Mouse (Mus musculus): ENCODE measurements around the gene Ttn.
A peak's percentile ranks its signal among the peaks of the same experiment; 100 is the strongest.

Gene Ttn

DNA sequence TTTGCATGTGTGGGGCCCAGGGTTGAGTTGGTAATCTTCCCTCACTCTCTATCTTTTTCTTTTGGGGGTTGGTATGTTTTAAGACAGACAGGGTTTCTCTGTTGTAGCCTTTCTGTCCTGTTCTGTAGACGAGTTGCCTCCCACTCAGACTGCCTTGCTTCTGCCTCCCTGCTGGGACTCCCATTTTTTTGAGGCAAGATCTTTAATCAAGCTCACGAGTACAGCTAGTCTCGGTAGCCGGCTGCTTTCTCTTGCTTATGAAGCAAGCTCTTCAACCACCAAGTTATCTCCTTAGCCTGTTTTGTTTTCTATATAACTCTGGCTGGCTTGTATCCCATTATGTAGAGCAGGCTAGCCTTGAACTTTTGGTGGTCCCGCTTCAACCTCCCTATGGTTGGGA lies 288.6 kb downstream of the Ttn start:
- DNase-seq = no peak

DNA sequence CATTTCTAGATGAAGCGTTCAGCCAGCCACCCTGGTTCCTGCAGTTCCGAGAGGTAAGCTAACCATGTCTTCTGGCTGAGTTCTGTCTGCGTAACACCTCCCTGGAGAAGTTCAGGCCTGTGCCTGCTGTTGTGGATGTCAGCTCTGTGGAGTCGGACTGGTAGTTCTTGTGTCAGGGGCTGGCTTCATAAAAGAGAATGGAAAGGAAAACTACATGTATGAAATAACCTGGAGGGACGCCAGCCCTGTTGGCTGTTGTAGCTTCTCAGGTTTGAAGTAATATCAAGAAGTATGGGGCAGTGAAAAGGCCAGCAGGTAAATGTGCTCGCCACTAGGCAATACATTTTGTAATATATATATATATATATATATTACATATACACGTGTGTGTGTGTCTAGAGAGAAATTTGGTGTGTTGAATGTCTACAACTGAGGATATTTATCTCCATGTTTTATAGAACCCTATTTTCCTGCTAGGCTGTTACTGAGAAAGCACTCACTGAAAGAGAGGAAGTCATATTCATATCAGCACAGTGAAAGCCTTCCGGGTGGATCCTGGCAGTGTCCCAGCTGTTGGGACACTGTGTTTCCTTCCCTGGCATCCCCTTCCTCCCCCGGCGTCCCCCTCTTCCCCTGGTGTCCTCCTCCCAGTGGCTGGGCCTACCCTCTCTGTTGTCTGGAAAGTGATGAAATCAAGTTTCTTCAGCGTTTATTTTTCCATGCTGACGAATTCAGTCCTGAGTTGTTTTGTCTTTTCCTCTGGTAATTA lies 291.7 kb downstream of the Ttn start:
- DNase-seq = no peak

GRCm38 (mm10) chr2:76688162-76688561 lies 294.2 kb downstream of the Ttn start:
- no peak for DNase-seq

DNA sequence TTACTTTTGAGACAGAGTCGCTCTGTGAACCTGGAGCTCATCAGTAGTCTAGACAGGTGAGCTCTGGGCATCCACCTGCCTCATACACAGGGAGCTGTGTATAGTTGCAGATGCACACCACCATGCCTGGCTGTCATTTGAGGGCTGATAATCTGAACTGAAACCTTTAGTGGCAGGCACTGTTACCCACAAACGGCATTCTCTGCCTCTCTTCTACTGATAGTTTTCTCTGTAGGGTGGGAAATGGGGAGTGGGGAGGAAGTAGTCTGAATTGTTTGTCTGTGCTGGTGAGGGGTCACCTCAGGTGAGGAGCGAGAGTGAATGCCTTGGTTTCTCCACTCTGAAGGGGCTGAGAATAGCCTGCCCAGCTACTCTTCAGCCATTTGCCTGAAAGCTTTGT lies 294.7 kb downstream of the Ttn start:
- no peak for DNase-seq

GRCm38 (mm10) chr2:76686986-76687385 lies 295.4 kb downstream of the Ttn start:
- no peak for DNase-seq

DNA sequence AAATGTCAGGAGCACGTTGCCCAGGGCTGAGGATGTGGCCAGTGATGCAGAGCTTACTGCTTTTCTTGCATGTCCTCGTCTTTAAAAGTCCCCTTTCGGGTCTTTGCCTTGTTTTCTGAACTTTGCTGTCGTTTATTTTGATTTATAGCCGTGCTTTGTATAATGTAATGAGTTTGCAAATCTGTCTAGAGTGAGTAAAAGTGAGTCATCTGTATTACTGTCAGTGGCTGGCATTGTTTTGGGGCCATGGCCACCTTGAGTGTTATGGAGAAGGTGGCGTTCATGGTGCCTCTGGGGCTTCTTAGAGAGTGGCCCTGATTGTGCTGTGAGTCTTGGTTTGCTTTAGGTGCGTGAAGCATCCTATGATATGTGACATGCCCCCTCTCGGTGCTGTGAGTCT lies 300.0 kb downstream of the Ttn start:
- no peak for DNase-seq

DNA sequence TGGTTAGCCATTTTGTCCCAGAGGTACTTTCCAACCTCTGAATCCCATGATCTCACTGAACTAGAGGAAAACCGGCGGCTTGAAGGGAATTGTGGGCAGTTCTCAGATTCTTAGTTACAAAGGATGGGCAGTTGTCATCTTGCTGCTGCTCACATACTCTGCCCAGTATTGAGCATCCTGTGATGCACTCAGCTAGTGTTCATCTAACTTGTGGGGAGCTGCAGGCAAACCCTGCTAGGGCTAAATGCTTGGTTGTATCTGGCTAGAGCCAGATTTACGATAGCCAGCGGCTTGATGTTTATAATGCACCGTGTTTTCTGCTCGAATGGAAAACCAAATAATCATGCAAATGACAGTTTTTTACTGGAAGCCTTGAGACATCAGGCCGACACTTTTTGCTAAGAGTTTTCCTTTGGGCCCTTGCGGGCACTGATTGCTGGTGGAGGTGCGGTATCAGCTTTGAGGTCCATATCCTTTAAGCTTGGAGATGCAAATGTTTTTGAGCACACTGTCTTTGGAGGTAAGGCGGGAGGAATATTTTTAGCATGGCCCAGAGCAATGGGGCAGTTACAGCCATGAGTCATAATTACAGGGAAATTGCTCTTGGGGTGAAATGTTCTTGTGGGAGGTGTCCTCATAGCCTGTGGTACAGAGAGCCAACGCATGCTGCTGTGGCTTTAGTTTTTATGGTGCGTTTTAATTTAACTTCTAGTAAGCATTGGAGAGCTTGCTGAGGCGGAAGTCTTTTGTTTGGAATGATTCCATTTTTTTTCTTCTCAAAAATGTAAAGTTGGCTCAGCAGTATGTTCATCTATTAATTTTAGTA lies 305.7 kb downstream of the Ttn start:
- peak; percentile 20 for DNase-seq

- peak; percentile 10 for DNase-seq
These were observed 306.4 kb downstream of the Ttn start for GRCm38 (mm10) chr2:76675949-76676348.

GRCm38 (mm10) chr2:76675451-76675850 lies 306.9 kb downstream of the Ttn start:
- DNase-seq = peak; percentile 67

- DNase-seq = peak; percentile 91
These were observed 307.5 kb downstream of the Ttn start, which contains the start of gene Plekha3 for GRCm38 (mm10) chr2:76674725-76675427. TSS of gene Plekha3 (plus strand) at chr2:76675281.

DNA sequence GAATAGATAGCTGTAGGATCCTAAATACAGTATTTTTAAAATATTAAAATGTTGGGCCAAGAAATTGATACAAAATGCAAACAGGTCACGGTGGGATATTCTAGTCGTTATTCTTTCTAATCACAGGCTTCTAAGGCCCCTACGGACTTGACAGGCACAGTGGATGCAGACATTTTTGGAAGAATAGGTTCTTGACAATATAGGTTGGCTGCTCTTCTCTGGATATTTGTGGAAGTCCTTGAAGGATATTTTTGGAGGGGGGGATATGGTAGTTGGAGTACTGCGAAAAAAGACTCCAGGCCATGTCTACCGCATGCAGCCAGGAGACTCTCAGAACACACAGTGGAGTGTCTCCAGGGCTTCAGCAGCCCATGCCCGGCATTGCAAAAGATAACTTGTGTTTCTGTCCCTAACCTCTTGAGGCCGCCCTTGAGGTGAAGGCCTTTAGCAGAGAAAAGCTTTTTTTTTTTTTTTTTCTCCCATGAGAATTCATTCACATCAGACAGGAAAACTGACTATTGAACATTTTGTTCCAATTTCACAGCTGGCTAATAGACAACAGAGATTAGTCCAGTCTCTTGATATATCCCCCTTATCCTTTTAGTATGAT lies 308.8 kb downstream of the Ttn start:
- peak; percentile 68 for DNase-seq

GRCm38 (mm10) chr2:76672966-76673392 lies 309.4 kb downstream of the Ttn start, which contains the start of gene Fkbp7:
TSS of gene Fkbp7 (minus strand) at chr2:76673116.
- DNase-seq = peak; percentile 94

DNA sequence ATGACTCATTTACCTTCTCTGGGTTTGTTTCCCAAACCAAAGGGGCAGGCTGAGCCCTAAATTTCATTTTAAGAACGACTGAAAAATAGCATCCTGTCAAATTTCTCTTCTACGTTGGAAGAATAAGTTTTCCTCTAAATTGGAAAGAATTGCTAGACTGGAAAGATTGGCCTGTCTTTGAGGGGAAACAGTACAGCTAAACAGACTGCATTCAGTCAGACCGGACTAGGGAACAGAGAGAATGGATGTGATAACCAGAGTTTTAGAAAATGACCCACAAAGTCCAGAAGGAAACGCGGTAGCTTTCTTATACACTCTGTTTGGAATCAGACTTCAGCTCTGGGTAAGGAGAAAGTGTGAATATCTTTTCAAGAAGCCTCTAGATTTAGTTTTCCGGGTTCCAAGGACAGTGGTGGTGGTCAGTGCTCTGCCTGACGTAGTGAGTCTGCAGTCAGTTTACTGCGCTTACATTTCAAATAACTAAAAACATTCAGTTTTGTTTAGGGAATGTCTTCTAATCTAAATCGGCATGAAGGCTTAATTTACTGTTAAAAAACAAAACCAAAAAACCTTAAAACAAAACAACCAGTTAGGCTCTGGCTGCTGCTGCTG lies 310.1 kb downstream of the Ttn start:
- DNase-seq = peak; percentile 11

- no peak for DNase-seq
These were observed 310.7 kb downstream of the Ttn start for GRCm38 (mm10) chr2:76671641-76672040.

DNA sequence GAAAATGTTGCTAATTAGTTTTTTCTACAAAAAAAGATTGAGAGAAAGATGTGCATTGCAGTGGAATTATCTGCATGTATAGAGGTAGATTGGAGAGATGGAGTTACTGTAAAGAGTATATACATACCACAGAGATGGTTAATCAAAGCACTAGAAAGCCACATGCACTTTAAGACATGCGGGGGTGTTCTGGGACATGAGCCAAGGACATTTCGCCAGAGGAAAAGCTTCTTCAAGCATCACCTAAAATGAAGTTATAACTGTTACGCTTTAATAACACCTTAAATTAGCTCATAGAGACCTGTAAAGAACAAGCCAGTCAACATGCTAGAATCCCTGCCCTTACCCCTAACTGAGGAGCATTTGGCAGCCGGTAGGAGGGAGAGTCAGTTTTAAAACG lies 315.1 kb downstream of the Ttn start:
- DNase-seq = no peak

DNA sequence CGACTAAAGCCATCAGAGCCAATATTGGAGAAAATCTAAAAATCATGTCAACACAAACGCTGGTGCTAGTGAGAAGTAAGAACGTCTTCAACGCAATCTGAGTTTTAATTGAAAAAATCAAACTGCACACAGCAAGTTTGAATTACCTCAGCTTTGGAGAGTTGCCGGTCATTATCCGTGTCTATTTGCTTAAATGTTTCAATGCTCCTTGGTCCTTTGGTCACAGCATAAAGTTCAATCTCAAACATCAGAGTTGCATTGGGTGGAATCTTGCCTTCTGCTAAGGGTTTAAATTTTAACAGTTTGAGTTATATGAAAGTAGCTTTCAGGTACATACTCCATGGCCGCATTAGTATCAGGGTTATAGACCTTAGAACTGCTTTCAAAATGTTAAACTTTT lies 316.8 kb downstream of the Ttn start:
- no peak for DNase-seq

DNA sequence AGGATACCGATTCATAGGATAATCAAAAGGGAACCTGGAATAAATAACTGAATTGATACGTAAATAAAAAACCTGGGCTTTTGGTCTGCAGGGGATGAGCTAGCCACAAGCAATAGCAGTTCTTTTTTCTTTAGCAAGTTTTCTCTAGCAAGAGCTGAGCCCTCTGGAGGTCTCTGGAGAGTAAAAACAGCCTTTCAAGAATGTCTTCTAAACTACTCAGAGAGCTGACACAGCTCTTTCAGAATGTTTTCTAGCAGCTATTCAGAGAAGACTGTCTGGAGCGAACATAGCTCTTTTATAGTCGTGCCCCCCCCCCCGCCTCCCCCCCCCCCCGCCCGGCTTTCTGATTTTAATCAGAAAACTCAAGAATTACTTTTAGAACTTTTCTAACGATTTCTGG lies 322.9 kb downstream of the Ttn start:
- peak; percentile 10 for DNase-seq

DNA sequence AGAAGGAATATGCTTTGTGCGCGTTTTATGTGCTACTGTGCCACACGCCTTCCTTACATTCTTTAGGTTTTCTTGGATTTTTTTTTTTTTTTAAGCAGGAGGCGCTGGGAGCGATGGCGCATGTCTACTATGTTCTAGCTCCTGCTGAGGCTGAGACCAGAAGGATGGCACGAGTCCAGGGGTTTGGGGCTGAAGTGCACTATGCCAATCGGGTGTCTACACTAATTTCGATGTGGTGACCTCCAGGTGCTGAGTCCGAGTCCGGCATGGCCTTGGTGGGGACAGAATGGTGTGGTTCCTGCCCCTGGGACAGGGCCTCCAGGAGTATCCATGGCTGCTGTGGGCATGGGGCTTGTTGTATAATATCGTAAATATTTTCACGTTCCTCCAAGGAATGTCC lies 323.8 kb downstream of the Ttn start:
- no peak for DNase-seq

- peak; percentile 40 for DNase-seq
These were observed 326.4 kb downstream of the Ttn start for GRCm38 (mm10) chr2:76655982-76656381.

GRCm38 (mm10) chr2:76655444-76655843 lies 326.9 kb downstream of the Ttn start:
- no peak for DNase-seq

- no peak for DNase-seq
These were observed 327.7 kb downstream of the Ttn start for GRCm38 (mm10) chr2:76654646-76655045.
